Mouse (Mus musculus) heart, adult 2 months (tissue): ENCODE results near the gene Nop9. TPM values are rescaled to one million over a fixed set of nuclear protein-coding genes. Genes with fewer than 3 reads are reported as not detected.

Source experiments
- DNase-seq, 2 experiments: peaks; one replicate each; pipeline ENCODE4 v3.0.0; 2021
- H3K27ac ChIP-seq: fragments of 200-600 bp; 2 replicates; pipeline ENCODE4 v1.8.1; 2022
- H3K27me3 ChIP-seq: fragments of 200-500 bp; 2 replicates; pipeline ENCODE4 v1.6.1; 2012; ENCODE audit warnings: mild to moderate bottlenecking, low read length, inconsistent platforms, mixed read lengths; ENCODE audit not compliant: control insufficient read depth, insufficient read depth
- H3K36me3 ChIP-seq: fragments of 200-500 bp; 2 replicates; pipeline ENCODE4 v1.6.1; 2012; ENCODE audit warnings: low read length, inconsistent platforms; ENCODE audit not compliant: control insufficient read depth, insufficient read depth
- H3K4me1 ChIP-seq: fragments of 200-500 bp; 2 replicates; pipeline ENCODE4 v1.6.1; 2011; ENCODE audit warnings: low read length; ENCODE audit not compliant: control insufficient read depth, insufficient read depth
- H3K4me3 ChIP-seq: fragments of 200-600 bp; 2 replicates; pipeline ENCODE4 v1.8.1; 2022
- H3K79me2 ChIP-seq: fragments of 200-500 bp; replicated peaks from 2 replicates; pipeline ENCODE4 v1.6.1; 2012; ENCODE audit warnings: mild to moderate bottlenecking, inconsistent platforms, low read length, moderate library complexity, mixed read lengths; ENCODE audit not compliant: control insufficient read depth, insufficient read depth
- H3K9ac ChIP-seq: fragments of 200-500 bp; 2 replicates; pipeline ENCODE4 v1.6.1; 2012; ENCODE audit warnings: low read depth, mild to moderate bottlenecking, control low read depth, inconsistent platforms, low read length, mixed read lengths
- CTCF ChIP-seq: fragments of 200-600 bp; IDR thresholded peaks from 2 replicates; pipeline ENCODE4 v1.8.1; 2022; ENCODE audit warnings: antibody characterized with exemption, mild to moderate bottlenecking, moderate library complexity
- EP300 ChIP-seq: fragments of 200-500 bp; IDR thresholded peaks from 2 replicates; pipeline ENCODE4 v1.6.1; 2011; ENCODE audit warnings: low read depth, low read length, control low read depth; ENCODE audit not compliant: insufficient read depth
- POLR2A ChIP-seq: fragments of 200-500 bp; IDR thresholded peaks from 2 replicates; pipeline ENCODE4 v1.6.1; 2011; ENCODE audit warnings: mild to moderate bottlenecking, low read depth, low read length, control low read depth; ENCODE audit not compliant: insufficient read depth
- WGBS: fragments of 180-500 bp; shearing (Covaris S2); methylation state at CpG from one replicate; pipeline ENCODE4 v1.1.7; 2018; 5-methylcytosine and 5-hydroxymethylcytosine counted together
- intact Hi-C: fragments of 180-260 bp; cut with DNase I; formaldehyde crosslinking; loops from one replicate; pipeline ENCODE4 v1.15.1; 2025
- polyA plus RNA-seq: library from polyadenylated mRNA; depleted of rRNA; stranded (reverse); fragments of >200 nt; gene quantifications from 2 replicates; pipeline ENCODE4 v1.2.3, GENCODE M21; 2012
- total RNA-seq, 2 experiments: library from RNA; stranded (reverse); gene quantifications; 2 replicates each; pipeline ENCODE4 v1.2.3; 2021

Nop9 gene
- total and polyA plus RNA-seq, 3 experiments = 8.3 to 11.4 (median 10.1) TPM

GRCm38 (mm10) chr14:55762001-55762821, 16.7 kb downstream of the Nop9 start:
- no peak for TF ChIP-seq EP300
- TF ChIP-seq CTCF = peak; percentile 67
- peak overlapping the region; percentile 97 for H3K9ac ChIP-seq
- peaks cover 9% of the 10 kb centered on the region for H3K4me1 ChIP-seq
- H3K79me2 ChIP-seq = no peaks in the 10 kb centered on the region
- H3K27me3 ChIP-seq = 0 out of 2 replicates have a peak, but pooled peaks cover 2% of the 10 kb centered on the region
- peak overlapping the region; percentile 55 for H3K27ac ChIP-seq
- H3K36me3 ChIP-seq = no peaks in the 10 kb centered on the region
- intact Hi-C loops = no loop called here
- peak overlapping the region; percentile 65 for H3K4me3 ChIP-seq
- 2% methylated on average over 77 of the region's 77 CpGs for WGBS
- DNase-seq = peak; percentile 66 to 75

GRCm38 (mm10) chr14:55763166-55763565, 17.7 kb downstream of the Nop9 start:
- no peak for TF ChIP-seq POLR2A
- TF ChIP-seq CTCF = no peak
- TF ChIP-seq EP300 = no peak
- no peaks in the 10 kb centered on the region for H3K36me3 ChIP-seq
- intact Hi-C loops = no loop called here
- peaks cover 7% of the 10 kb centered on the region for H3K4me1 ChIP-seq
- peak overlapping the region; percentile 42; the same call in 1 of the 2 replicates for H3K9ac ChIP-seq
- DNase-seq = peak; percentile 44 to 48
- H3K79me2 ChIP-seq = no peaks in the 10 kb centered on the region
- no peak overlapping the region; the same call in 1 of the 2 replicates for H3K4me3 ChIP-seq
- H3K27me3 ChIP-seq = 0 out of 2 replicates have a peak, but pooled peaks cover 2% of the 10 kb centered on the region
- peak overlapping the region; percentile 55 for H3K27ac ChIP-seq
- 19% methylated on average over 7 of the region's 7 CpGs for WGBS

- TF ChIP-seq EP300 (no peak), POLR2A (no peak), CTCF (no peak)
- 57% methylated on average over 4 of the region's 4 CpGs for WGBS
- Histone ChIP-seq H3K27ac (no peak within 1 kb of the TSS), H3K9ac (no peak within 1 kb of the TSS), H3K4me1 (peaks cover 7% of the 10 kb centered on the region), H3K27me3 (0 out of 2 replicates have a peak, but pooled peaks cover 2% of the 10 kb centered on the region), H3K79me2 (no peaks in the 10 kb centered on the region), H3K4me3 (no peak within 1 kb of the TSS), H3K36me3 (no peaks in the 10 kb centered on the region)
- intact Hi-C loops = no loop called here
- no peak for DNase-seq
Measured at GRCm38 (mm10) chr14:55765696-55766095, 20.2 kb downstream of the Nop9 start, which contains the start of gene Ltb4r1. Gene Ltb4r1, plus strand, starts transcription at chr14:55765962.

- intact Hi-C loops = no loop called here
- H3K4me3 ChIP-seq = peak overlapping the region; percentile 40
- 22% methylated on average over 52 of the region's 52 CpGs for WGBS
- peaks cover 5% of the 10 kb centered on the region for H3K4me1 ChIP-seq
- H3K79me2 ChIP-seq = no peaks in the 10 kb centered on the region
- H3K9ac ChIP-seq = peak overlapping the region; percentile 55
- H3K27me3 ChIP-seq = no peaks in the 10 kb centered on the region
- TF ChIP-seq POLR2A = 0 out of 2 replicates have a peak, but pooled peaks have one; percentile 16
- peak; percentile 74 for TF ChIP-seq CTCF
- no peak for TF ChIP-seq EP300
- no peaks in the 10 kb centered on the region for H3K36me3 ChIP-seq
- DNase-seq = peak; percentile 69 to 74
- H3K27ac ChIP-seq = no peak overlapping the region
Measured at GRCm38 (mm10) chr14:55767519-55768414, 22.3 kb downstream of the Nop9 start.

- intact Hi-C loops = no loop called here
- Histone ChIP-seq H3K27ac (no peak overlapping the region), H3K27me3 (no peaks in the 10 kb centered on the region), H3K4me1 (no peaks in the 10 kb centered on the region), H3K79me2 (no peaks in the 10 kb centered on the region), H3K9ac (no peak overlapping the region), H3K36me3 (no peaks in the 10 kb centered on the region), H3K4me3 (no peak overlapping the region)
- no peak for TF ChIP-seq POLR2A
- TF ChIP-seq EP300 = no peak
- no peak for DNase-seq
- WGBS = 77% methylated on average over 6 of the region's 6 CpGs
Measured at GRCm38 (mm10) chr14:55768555-55768954, 23.1 kb downstream of the Nop9 start.
